In the genomic region with DNA sequence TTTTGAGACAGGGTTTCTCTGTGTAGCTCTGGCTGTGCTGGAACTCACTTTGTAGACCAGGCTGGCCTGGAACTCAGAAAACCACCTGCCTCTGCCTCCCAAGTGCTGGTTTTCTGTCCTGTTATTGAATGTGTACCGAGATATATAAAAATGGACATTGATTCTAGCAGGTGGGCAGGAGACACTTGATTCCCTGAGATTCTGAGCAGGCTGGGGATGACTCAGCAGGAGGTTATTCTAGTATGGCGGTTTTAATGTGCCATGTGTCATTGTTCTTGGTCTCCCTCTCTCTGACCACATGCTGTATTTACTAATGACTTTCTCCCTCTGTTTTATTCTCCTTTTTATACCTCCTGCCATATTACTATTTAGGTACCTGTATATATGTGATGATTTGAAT, we compare ENCODE assay signal across 14 mouse cellular contexts.
"Had no signal": no experiment of that assay in that cellular context is flagged by ENCODE, and none has a peak within 500 bp of the region (broad histone marks: within the 10 kb centered on the region; RNA-seq: fewer than 3 reads in every experiment).

No protein-coding gene starts in this region.

- H3K4me2 ChIP-seq: neural tube, embryonic 13.5 days; neural tube, embryonic 15.5 days; stomach, embryonic 15.5 days had no signal

- H3K4me3 ChIP-seq: neural tube, embryonic 13.5 days; neural tube, embryonic 15.5 days; stomach, embryonic 15.5 days had no signal

- DNase-seq: retina, postnatal 1 day; right cerebral cortex, adult 18-20 months; right cerebral cortex, postnatal 14 days; right cerebral cortex, postnatal 25 days; right cerebral cortex, postnatal 4 days; spleen, adult 18-20 months; thymus, adult 18-20 months; thymus, adult 2 months; thymus, postnatal 25 days; thymus, postnatal 36 days; thymus, postnatal 4 days had no signal

- H3K27me3 ChIP-seq: neural tube, embryonic 13.5 days; neural tube, embryonic 15.5 days; stomach, embryonic 15.5 days had no signal

- H3K36me3 ChIP-seq: neural tube, embryonic 13.5 days; neural tube, embryonic 15.5 days; stomach, embryonic 15.5 days had no signal
